Mouse (Mus musculus) liver, adult 2 months (tissue): ENCODE results near the gene Cxcr2. TPM values are rescaled to one million over a fixed set of nuclear protein-coding genes. Genes with fewer than 3 reads are reported as not detected.

Source experiments
- DNase-seq: peaks from one replicate; pipeline ENCODE4 v3.0.0-alpha.2; 2011; ENCODE audit warnings: low read depth, low spot score; ENCODE audit errors: extremely low read depth
- H3K27ac ChIP-seq: fragments of 200-500 bp; replicated peaks from 2 replicates; pipeline ENCODE4 v1.5.1; 2012; ENCODE audit warnings: low read depth, mild to moderate bottlenecking, control low read depth, inconsistent platforms, low read length; ENCODE audit not compliant: insufficient read depth
- H3K27me3 ChIP-seq: fragments of 200-500 bp; 2 replicates; pipeline ENCODE4 v1.6.1; 2012; ENCODE audit warnings: mild to moderate bottlenecking, moderate library complexity, low read length, inconsistent platforms; ENCODE audit not compliant: control insufficient read depth, insufficient read depth
- H3K36me3 ChIP-seq: fragments of 200-500 bp; 2 replicates; pipeline ENCODE4 v1.6.1; 2012; ENCODE audit warnings: low read length, inconsistent platforms; ENCODE audit not compliant: control insufficient read depth, insufficient read depth
- H3K4me1 ChIP-seq: fragments of 200-500 bp; 2 replicates; pipeline ENCODE4 v1.6.1; 2011; ENCODE audit warnings: low read length; ENCODE audit not compliant: control insufficient read depth, insufficient read depth
- H3K4me3 ChIP-seq: fragments of 200-500 bp; 2 replicates; pipeline ENCODE4 v1.5.1; 2011; ENCODE audit warnings: low read depth, mild to moderate bottlenecking, control low read depth, low read length, moderate library complexity; ENCODE audit not compliant: insufficient read depth
- H3K79me2 ChIP-seq: fragments of 200-500 bp; 2 replicates; pipeline ENCODE4 v1.6.1; 2012; ENCODE audit warnings: inconsistent platforms, mild to moderate bottlenecking, low read length, moderate library complexity; ENCODE audit not compliant: control insufficient read depth, insufficient read depth
- H3K9ac ChIP-seq: fragments of 200-500 bp; 2 replicates; pipeline ENCODE4 v1.6.1; 2012; ENCODE audit warnings: low read depth, mild to moderate bottlenecking, control low read depth, inconsistent platforms, low read length
- CTCF ChIP-seq: fragments of 200-500 bp; IDR thresholded peaks from 2 replicates; pipeline ENCODE4 v1.5.1; 2011; ENCODE audit warnings: low read depth, low read length, control low read depth
- POLR2A ChIP-seq: fragments of 200-500 bp; IDR thresholded peaks from 2 replicates; pipeline ENCODE4 v1.6.1; 2011; ENCODE audit warnings: low read length, control low read depth; ENCODE audit not compliant: insufficient read depth; ENCODE audit errors: extremely low read depth
- WGBS: fragments of 180-500 bp; shearing (Covaris S2); methylation state at CpG from one replicate; pipeline ENCODE4 v1.1.7; 2018; 5-methylcytosine and 5-hydroxymethylcytosine counted together
- polyA plus RNA-seq: library from polyadenylated mRNA; depleted of rRNA; stranded (reverse); fragments of >200 nt; gene quantifications from 2 replicates; pipeline ENCODE4 v1.2.3, GENCODE M21; 2012
- total RNA-seq: library from RNA; depleted of rRNA; stranded (reverse); fragments of >200 nt; gene quantifications from 2 replicates; pipeline ENCODE4 v1.2.3, GENCODE M21; 2014

Cxcr2 gene
- total and polyA plus RNA-seq, 2 experiments: 0.13 TPM; not detected in 1

- Histone ChIP-seq H3K27me3 (no peaks in the 10 kb centered on the region), H3K4me3 (no peak overlapping the region), H3K36me3 (no peaks in the 10 kb centered on the region), H3K9ac (peak overlapping the region; percentile 17; the same call in 1 of the 2 replicates), H3K79me2 (no peaks in the 10 kb centered on the region), H3K27ac (peak overlapping the region; percentile 74), H3K4me1 (peaks cover 23% of the 10 kb centered on the region)
- TF ChIP-seq POLR2A (no peak), CTCF (no peak)
- 23% methylated on average over 17 of the region's 17 CpGs for WGBS
- DNase-seq: peak; percentile 96
Observed at GRCm38 (mm10) chr1:74196621-74197419, 43.0 kb downstream of the Cxcr2 start.

DNA sequence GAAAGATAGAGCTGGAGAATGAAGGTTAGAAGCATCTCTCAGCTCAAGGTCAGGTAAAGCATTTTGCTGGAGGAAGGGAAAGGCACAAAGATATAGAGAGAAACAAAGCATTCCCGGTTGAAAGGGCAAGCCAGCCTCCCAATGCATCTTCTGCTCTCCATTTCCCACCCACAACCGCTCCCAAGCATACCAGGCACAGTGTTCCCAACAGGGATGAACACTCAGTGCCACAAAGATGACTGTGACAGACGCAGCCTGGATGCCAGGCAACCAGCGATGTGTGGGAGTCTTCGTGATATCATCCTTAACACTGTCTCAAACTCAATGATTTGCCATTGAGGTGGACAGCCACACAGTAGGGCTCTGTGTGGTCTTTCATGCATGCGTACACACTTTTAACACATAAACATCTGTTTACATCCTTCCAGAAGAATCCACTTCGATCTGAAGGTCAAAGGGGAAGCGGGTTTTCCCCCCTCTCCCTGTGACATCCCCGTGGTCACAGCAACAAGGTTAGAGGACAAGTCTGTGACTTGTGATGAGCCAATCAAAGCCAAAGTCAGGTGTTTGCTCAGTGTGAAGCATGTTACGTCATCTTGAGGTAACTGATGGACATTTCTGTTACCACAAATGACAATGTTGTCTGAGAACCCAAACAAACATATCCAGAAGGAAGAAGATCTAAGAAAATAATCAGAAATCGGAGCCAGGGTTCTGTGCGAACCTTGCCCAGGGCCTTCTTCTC is 44.1 kb downstream of the Cxcr2 start:
- peak; percentile 73 for DNase-seq
- no peak for TF ChIP-seq POLR2A
- no peak for TF ChIP-seq CTCF
- Histone ChIP-seq H3K4me1 (peaks cover 15% of the 10 kb centered on the region), H3K79me2 (no peaks in the 10 kb centered on the region), H3K4me3 (no peak overlapping the region), H3K27ac (peak overlapping the region; percentile 22), H3K9ac (no peak overlapping the region), H3K27me3 (no peaks in the 10 kb centered on the region), H3K36me3 (no peaks in the 10 kb centered on the region)
- WGBS: 61% methylated on average over 12 of the region's 12 CpGs

- peak; percentile 56 for DNase-seq
- Histone ChIP-seq H3K36me3 (no peaks in the 10 kb centered on the region), H3K9ac (no peak overlapping the region), H3K4me3 (no peak overlapping the region), H3K27me3 (no peaks in the 10 kb centered on the region), H3K4me1 (peaks cover 11% of the 10 kb centered on the region; the same call in 1 of the 2 replicates), H3K27ac (no peak overlapping the region), H3K79me2 (no peaks in the 10 kb centered on the region)
- WGBS: 34% methylated on average over 8 of the region's 8 CpGs
- no peak for TF ChIP-seq POLR2A
- TF ChIP-seq CTCF: no peak
Observed at GRCm38 (mm10) chr1:74199046-74199445, 45.3 kb downstream of the Cxcr2 start.

- Histone ChIP-seq H3K4me3 (no peak overlapping the region), H3K79me2 (no peaks in the 10 kb centered on the region), H3K4me1 (peaks cover 11% of the 10 kb centered on the region; the same call in 1 of the 2 replicates), H3K27ac (no peak overlapping the region), H3K9ac (no peak overlapping the region), H3K27me3 (no peaks in the 10 kb centered on the region), H3K36me3 (no peaks in the 10 kb centered on the region)
- no peak for DNase-seq
- WGBS: 86% methylated on average over 7 of the region's 7 CpGs
- TF ChIP-seq CTCF (no peak), POLR2A (no peak)
Observed at GRCm38 (mm10) chr1:74201048-74201844, 47.5 kb downstream of the Cxcr2 start.

- no peak for TF ChIP-seq CTCF
- H3K79me2 ChIP-seq: no peaks in the 10 kb centered on the region
- no peak for DNase-seq
- no peaks in the 10 kb centered on the region for H3K36me3 ChIP-seq
- H3K4me1 ChIP-seq: 0 out of 2 replicates have a peak, but pooled peaks cover 5% of the 10 kb centered on the region
- 67% methylated on average over 5 of the region's 5 CpGs for WGBS
- H3K27me3 ChIP-seq: no peaks in the 10 kb centered on the region
- no peak overlapping the region for H3K27ac ChIP-seq
- no peak overlapping the region for H3K9ac ChIP-seq
- H3K4me3 ChIP-seq: no peak overlapping the region
Observed at GRCm38 (mm10) chr1:74203457-74203856, 49.7 kb downstream of the Cxcr2 start.
